Mouse (Mus musculus) duodenum, adult 2 months (tissue): ENCODE results near the gene Gm10801. TPM values are rescaled to one million over a fixed set of nuclear protein-coding genes. Genes with fewer than 3 reads are reported as not detected.

Experiments
- polyA plus RNA-seq: library from polyadenylated mRNA; depleted of rRNA; stranded (reverse); fragments of >200 nt; gene quantifications from 2 replicates; pipeline ENCODE4 v1.2.3, GENCODE M21; 2012; ENCODE audit warnings: low replicate concordance; rRNA removed

The Gm10801 gene
- polyA plus RNA-seq, result not detected in 2 replicates

GRCm38 (mm10) chr2:98661937-98662336 lies at the start of gene Gm10801:
Gm10801 (plus strand) TSS chr2:98662237.

GRCm38 (mm10) chr2:98667201-98667600 lies 5.2 kb downstream of the Gm10801 start, which contains the start of gene Gm10800:
Gm10800 (minus strand) TSS chr2:98667301.

Other genes starting within 250 kb of the Gm10801 start
- not detected in 2 replicates for gene Gm10800, start 5.1 kb downstream of the Gm10801 start, polyA plus RNA-seq